Mouse (Mus musculus) Patski (cell line): ENCODE measurements around the gene Gm5617. TPM values are rescaled to one million over a fixed set of nuclear protein-coding genes. Genes with fewer than 3 reads are reported as not detected.
"Not testable (repeated sequence)": the region's sequence is repeated elsewhere in the genome, so short reads cannot be mapped to it uniquely, and the experiment has no call there.

Experiments
- ATAC-seq: fragments of 100-300 bp; one replicate; pipeline ENCODE4 v1.8.0; 2021
- CTCF ChIA-PET: fragments of 350-600 bp; sonication (Branson Sonifier 250); formaldehyde crosslinking; loops from one replicate; lab custom pipeline; 2022; ENCODE audit warnings: inconsistent platforms; lab: Charles Lee
- POLR2A ChIA-PET: fragments of 350-600 bp; sonication (Branson Sonifier 250); formaldehyde crosslinking; loops from one replicate; lab custom pipeline; 2022; ENCODE audit warnings: antibody characterized with exemption, inconsistent platforms; lab: Charles Lee
- DNase-seq: peaks from one replicate; pipeline ENCODE4 v3.0.0-alpha.2; 2011; ENCODE audit warnings: low read depth, low spot score
- H3K27me3 ChIP-seq: fragments of 371-371 bp; one replicate; pipeline ENCODE4 v1.5.1; 2021
- CTCF ChIP-seq: fragments of 100-300 bp; IDR thresholded peaks from one replicate; pipeline ENCODE4 v1.5.1; 2021
- in situ Hi-C: fragments of 300-500 bp; cut with MboI; formaldehyde crosslinking; loops from 3 replicates; pipeline ENCODE4 v1.11.1; 2018; ENCODE audit warnings: low pct_unique_long_range_greater_than_20kb, mixed read lengths
- polyA plus RNA-seq: library from polyadenylated mRNA; unstranded; gene quantifications from one replicate; pipeline ENCODE4 v1.2.3, GENCODE M21; 2021

Gene Gm5617
- 17.0 TPM for polyA plus RNA-seq

- ChIA-PET CTCF (interaction anchor here (1.1 to 1.2 kb wide), 2 partner anchors 13 to 91 kb away, joined by 3 to 4 read pairs; no protein-coding TSS in a partner anchor), POLR2A (interaction anchor here (1.2 kb wide), 1 partner anchor 110 kb away, joined by 3 read pairs; the partner anchor contains the start of gene Nnmt)
- no peak for DNase-seq
- ATAC-seq, result peak; percentile 99
- no peaks in the 10 kb centered on the region for H3K27me3 ChIP-seq
- in situ Hi-C loops, result loop anchor here (10.0 kb wide), 1 partner anchor 110 kb away; the partner anchor contains the start of gene Nnmt
- no peak for TF ChIP-seq CTCF
Measured at GRCm38 (mm10) chr9:48494817-48495547, at the start of gene Gm5617, which contains the start of gene Rbm7. TSS of gene Gm5617 (plus strand) at chr9:48495442. TSS of gene Rbm7 (minus strand) at chr9:48495299.

DNA sequence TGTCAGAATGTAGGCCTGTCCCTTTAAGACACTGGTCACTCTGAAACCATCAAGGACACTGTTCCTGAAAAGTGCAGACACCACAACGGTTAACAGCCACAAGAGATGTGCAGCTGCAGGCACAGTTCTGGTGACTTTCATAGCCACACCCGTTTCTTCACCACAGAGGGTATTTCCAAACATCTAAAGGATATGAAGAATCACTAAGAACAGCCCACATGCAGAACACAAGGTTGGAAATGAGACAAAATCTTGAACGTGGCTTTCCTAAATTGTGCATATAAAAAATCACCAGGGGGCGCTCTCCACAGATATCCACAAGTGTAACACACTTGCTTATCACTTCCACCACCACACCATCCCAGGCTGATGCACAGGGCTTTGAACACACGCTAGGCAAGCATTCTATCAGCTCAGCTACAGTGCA, 47.4 kb upstream of the Gm5617 start:
- TF ChIP-seq CTCF, result peak; percentile 61
- no peaks in the 10 kb centered on the region for H3K27me3 ChIP-seq
- ChIA-PET CTCF (interaction anchor here (0.9 kb wide), 1 partner anchor 19 kb away, joined by 3 read pairs; no protein-coding TSS in a partner anchor), POLR2A (no interaction called here)
- in situ Hi-C loops, result no loop called here
- ATAC-seq, result no peak
- no peak for DNase-seq

DNA sequence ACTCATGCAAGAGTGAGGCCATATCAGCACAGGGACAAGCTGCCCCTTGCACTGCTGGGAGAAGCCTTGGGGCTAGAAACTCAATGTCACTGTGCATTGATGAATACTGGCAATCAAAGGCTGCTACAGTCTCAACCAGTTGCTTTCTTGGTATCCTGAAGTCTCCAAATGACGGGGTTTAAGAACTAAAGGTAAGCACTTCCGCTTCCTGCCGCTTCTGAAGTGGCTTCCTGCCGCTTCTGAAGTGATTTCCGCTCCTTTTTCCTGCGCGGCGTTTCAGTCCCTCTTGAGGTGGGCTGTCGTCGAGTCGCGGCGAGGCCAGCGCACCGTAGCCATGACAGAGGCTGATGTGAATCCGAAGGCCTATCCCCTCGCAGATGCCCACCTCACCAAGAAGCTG, 45.2 kb upstream of the Gm5617 start:
- ChIA-PET POLR2A (no interaction called here), CTCF (interaction anchor here (0.9 kb wide), 1 partner anchor 16 kb away, joined by 3 read pairs; no protein-coding TSS in a partner anchor)
- in situ Hi-C loops, result no loop called here
- H3K27me3 ChIP-seq, result no peaks in the 10 kb centered on the region
- ATAC-seq (no peak), DNase-seq (no peak)
- TF ChIP-seq CTCF, result no peak

DNA sequence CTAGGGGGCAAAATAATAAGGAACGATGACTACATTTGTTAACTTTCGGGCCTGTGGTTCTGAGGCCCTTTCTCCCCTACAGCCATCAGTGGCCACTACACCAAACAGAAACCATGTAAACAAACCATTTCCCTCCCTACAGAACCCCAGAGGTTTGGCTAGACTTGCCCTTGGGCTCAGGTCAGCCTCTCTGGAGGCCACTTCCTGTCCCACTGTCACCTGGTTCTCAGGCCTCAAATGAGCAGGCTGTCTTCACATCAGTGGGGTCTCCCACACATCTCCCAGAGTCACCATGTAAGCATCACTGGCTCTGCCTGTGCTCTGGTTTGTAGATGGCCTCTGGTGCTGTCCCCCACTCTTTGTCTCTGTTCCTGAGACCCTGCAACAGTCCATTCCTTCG, 39.3 kb upstream of the Gm5617 start:
- ATAC-seq (no peak), DNase-seq (no peak)
- CTCF ChIA-PET, result no interaction called here
- no peaks in the 10 kb centered on the region for H3K27me3 ChIP-seq
- no peak for TF ChIP-seq CTCF
- POLR2A ChIA-PET, result no interaction called here
- in situ Hi-C loops, result loop anchor here (5.0 kb wide), 1 partner anchor 189 kb away; no protein-coding TSS in a partner anchor

DNA sequence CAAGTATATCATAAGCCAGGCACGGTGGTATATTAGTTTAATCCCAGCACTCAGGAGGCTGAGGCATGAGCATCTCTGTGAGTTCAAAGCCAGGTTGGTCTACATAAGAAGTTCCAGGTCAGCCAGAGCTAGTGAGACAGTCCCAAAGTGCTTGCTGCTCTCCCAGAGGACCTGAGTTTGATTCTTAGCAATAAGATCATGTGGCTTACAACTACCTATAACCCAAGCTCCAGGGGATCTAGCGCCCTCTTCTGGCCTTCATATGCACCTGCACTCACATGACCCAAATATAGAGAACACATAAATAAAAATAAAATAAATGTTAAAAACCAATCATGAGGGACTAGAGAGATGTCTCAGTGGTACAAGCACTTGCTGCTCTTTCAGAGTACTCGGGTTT, 36.4 kb upstream of the Gm5617 start:
- CTCF ChIA-PET, result no interaction called here
- ATAC-seq (no peak), DNase-seq (no peak)
- in situ Hi-C loops, result loop anchor here (5.0 kb wide), 1 partner anchor 192 kb away; no protein-coding TSS in a partner anchor
- POLR2A ChIA-PET, result interaction anchor here (0.6 kb wide), 1 partner anchor 214 kb away, joined by 3 read pairs; no protein-coding TSS in a partner anchor
- TF ChIP-seq CTCF, result peak; percentile 60
- no peaks in the 10 kb centered on the region for H3K27me3 ChIP-seq

DNA sequence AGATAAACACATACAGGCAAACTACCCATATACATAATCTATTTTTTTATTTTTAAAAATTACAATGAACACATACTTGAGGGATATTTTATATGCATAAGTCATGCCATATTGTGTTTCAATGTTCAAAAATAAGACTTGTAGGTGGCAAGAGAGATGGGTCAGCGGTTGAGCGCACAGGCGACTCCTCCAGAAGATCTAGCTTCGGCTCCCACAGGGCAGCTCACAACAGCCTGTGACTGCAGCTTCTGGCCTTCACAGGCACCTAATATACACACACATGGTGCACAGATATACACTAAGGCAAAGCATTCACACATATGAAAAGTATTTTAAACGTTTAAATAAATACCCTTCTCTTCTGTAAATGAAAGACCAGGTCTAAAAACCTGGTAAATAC, 35.9 kb upstream of the Gm5617 start:
- no peak for TF ChIP-seq CTCF
- DNase-seq (no peak), ATAC-seq (no peak)
- ChIA-PET CTCF (no interaction called here), POLR2A (interaction anchor here (0.6 kb wide), 1 partner anchor 215 kb away, joined by 3 read pairs; no protein-coding TSS in a partner anchor)
- no peaks in the 10 kb centered on the region for H3K27me3 ChIP-seq
- in situ Hi-C loops, result loop anchor here (5.0 kb wide), 1 partner anchor 192 kb away; no protein-coding TSS in a partner anchor

DNA sequence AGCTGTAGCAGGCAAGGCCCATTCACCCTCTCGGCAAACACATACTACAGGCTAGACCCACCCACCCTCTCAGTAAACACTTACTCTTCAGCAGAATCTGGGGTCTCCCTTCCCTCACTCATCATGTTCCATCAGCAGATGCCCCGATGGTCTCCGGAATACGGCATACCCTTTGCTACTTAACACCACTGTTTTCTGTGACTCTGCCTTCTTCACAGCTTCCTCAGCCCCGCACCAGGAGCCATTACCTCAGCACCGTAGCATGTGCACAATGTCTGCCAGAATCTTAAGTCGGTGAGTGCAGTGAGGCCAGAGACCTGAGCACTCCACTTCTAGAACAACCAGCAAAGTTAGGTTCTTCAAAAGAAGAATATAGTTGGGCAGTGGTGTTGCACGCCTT, 34.5 kb upstream of the Gm5617 start:
- CTCF ChIA-PET, result no interaction called here
- DNase-seq, result no peak
- ATAC-seq, result no peak
- no peak for TF ChIP-seq CTCF
- POLR2A ChIA-PET, result interaction anchor here (0.6 kb wide), 1 partner anchor 27 kb away, joined by 8 read pairs; no protein-coding TSS in a partner anchor
- H3K27me3 ChIP-seq, result no peaks in the 10 kb centered on the region
- in situ Hi-C loops, result no loop called here

DNA sequence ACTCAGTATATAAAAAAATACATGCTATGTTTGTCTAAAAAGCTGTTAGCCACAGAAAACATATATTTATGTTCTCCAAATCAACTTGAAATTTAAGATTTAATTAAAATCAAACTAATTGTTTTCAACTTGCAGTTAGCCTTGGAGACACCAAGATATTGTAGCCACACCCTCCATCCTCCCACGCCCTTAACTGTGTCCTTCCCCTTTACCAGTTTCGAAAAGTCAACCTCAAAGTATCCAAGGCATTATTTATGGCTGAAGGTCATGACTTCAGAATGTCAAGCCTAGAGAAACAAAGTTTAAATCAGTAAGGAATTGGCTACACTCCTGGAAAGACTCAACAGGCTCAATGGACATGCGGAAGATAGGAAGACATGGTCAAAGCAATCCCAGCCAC, 33.7 kb upstream of the Gm5617 start:
- no peak for TF ChIP-seq CTCF
- CTCF ChIA-PET, result no interaction called here
- POLR2A ChIA-PET, result no interaction called here
- no peak for ATAC-seq
- no peak for DNase-seq
- H3K27me3 ChIP-seq, result no peaks in the 10 kb centered on the region
- in situ Hi-C loops, result no loop called here

DNA sequence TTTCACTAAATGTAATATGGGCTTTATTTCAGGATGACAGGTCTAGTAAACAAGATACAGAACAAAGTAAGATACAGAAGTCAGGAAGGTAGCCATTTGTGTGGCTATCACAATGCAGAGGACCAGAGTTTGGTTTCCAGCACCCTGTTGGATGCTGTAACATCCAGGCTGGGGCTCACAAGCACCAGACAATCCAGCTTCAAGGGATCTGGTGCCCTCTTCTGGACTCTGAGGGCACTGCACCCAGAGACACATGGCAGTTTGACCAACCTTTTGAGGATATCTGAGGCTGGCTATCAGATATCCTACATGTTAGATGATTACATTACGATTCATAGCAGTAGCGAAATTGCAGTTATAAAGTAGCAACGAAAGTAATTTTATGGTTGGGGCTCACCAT, 29.6 kb upstream of the Gm5617 start:
- no peaks in the 10 kb centered on the region for H3K27me3 ChIP-seq
- in situ Hi-C loops, result loop anchor here (5.0 kb wide), 2 partner anchors 97 to 137 kb away; no protein-coding TSS in a partner anchor
- ChIA-PET POLR2A (no interaction called here), CTCF (interaction anchor here (1.4 to 3.2 kb wide), 2 partner anchors 9 to 119 kb away, joined by 4 to 12 read pairs; no protein-coding TSS in a partner anchor)
- DNase-seq (no peak), ATAC-seq (no peak)
- TF ChIP-seq CTCF, result peak; percentile 65

DNA sequence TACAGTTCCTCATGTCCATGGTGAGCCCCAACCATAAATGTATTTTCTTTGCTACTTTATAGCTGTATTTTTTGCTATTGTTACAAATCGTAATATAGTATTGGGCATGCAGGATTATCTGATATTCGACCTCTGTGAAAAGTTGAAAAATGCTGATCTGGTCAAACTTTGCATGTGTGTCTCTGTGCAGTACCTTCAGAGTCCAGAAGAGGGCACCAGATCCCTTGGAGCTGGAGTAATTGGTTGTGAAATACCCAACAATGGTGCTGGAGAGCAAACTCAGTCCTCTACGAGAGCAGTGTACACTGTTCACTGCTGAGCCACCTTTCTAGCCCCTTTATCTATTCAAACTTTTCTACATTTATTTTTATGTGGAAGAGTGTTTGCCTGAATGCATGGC, 28.4 kb upstream of the Gm5617 start:
- H3K27me3 ChIP-seq, result no peaks in the 10 kb centered on the region
- ChIA-PET POLR2A (no interaction called here), CTCF (interaction anchor here (0.7 to 3.2 kb wide), 7 partner anchors 16 to 200 kb away, joined by 3 to 12 read pairs (median 4); no protein-coding TSS in a partner anchor)
- in situ Hi-C loops, result loop anchor here (5.0 kb wide), 2 partner anchors 95 to 135 kb away; no protein-coding TSS in a partner anchor
- ATAC-seq, result no peak
- TF ChIP-seq CTCF, result peak; percentile 95
- no peak for DNase-seq

DNA sequence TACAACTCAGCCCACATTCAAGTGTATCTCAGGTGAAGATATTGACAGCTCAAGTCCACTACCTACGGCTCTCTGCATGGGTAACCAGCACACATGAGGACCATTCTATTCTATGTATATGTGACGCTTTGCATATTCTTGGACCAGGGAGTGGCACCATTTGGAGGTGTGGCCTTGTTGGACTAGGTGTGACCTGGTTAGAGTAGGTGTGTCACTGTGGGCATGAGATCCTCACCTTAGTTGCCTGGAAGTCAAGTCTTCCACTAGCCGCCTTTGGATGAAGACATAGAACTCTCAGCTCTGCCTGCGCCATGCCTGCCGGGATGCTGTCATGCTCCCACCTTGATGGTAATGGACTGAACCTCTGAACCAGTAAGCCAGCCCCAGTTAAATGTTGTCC, 27.8 kb upstream of the Gm5617 start:
- ATAC-seq, DNase-seq, H3K27me3 ChIP-seq: not testable (repeated sequence)
- in situ Hi-C loops, result loop anchor here (5.0 kb wide), 2 partner anchors 95 to 135 kb away; no protein-coding TSS in a partner anchor
- ChIA-PET POLR2A (interaction anchor here (0.9 kb wide), 1 partner anchor 12 kb away, joined by 4 read pairs; no protein-coding TSS in a partner anchor), CTCF (interaction anchor here (0.7 to 3.2 kb wide), 8 partner anchors 15 to 200 kb away, joined by 3 to 12 read pairs (median 4); no protein-coding TSS in a partner anchor)
